Mouse (Mus musculus) megakaryocyte, adult 5-6 weeks (primary cell): ENCODE results near the gene Hist1h2ai. TPM values are rescaled to one million over a fixed set of nuclear protein-coding genes. Genes with fewer than 3 reads are reported as not detected.
"Not testable (repeated sequence)": the region's sequence is repeated elsewhere in the genome, so short reads cannot be mapped to it uniquely, and the experiment has no call there.

Source experiments
- ATAC-seq: 2 replicates; pipeline ENCODE4 v1.8.0; 2016; ENCODE audit warnings: mild to moderate bottlenecking, inconsistent platforms; ENCODE audit not compliant: poor library complexity, severe bottlenecking
- total RNA-seq, 2 experiments: library from RNA; stranded (forward) in 1 of 2; stranded (reverse) in 1 of 2; fragments of 153-499, 151-499 nt in 1 of 2; fragments of 221-1000, 200-1000 nt in 1 of 2; gene quantifications; 2 replicates each; pipeline versions ENCODE4 v1.2.3 to v1.2.4; 2015 to 2017

The Hist1h2ai gene
- total RNA-seq (2015), result 5.0 and 7.6 TPM in 2 replicates
- 3,924 and 4,338 TPM in 2 replicates for total RNA-seq (2017)

- ATAC-seq, result peak; percentile 83
These were observed at the start of gene Hist1h2ai, which contains the start of gene Hist1h2bl for GRCm38 (mm10) chr13:21715864-21716539. Hist1h2ai (plus strand) TSS chr13:21716422. Hist1h2bl (minus strand) TSS chr13:21716143.

- ATAC-seq, result no peak
These were observed 38.9 kb upstream of the Hist1h2ai start, which contains the start of gene Olfr1360 for GRCm38 (mm10) chr13:21677305-21677704. Olfr1360 (minus strand) TSS chr13:21677405.

DNA sequence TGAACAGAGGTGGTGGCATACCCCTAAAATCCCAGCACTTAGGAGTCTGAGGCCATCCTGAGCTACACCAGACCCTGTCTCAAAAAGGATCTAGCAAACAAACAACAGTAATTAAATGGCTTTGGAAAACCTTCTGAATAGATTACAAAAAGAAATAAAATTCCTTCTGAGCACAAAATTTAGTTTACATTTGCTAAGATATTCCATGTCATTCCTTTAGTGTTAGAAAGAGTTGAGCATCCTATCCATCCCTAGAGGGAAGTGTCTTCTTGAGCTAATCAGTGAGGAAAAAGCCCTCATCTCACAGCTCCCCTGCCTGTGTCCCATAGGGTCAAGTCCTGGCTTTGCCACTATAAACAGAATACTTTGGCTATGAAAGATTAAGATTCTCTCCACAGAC, 18.4 kb upstream of the Hist1h2ai start, which contains the start of gene Olfr1359:
Gene Olfr1359, plus strand, starts transcription at position 301 of the 400 bp plus-strand sequence.
- ATAC-seq, result no peak

GRCm38 (mm10) chr13:21706669-21707068, 9.6 kb upstream of the Hist1h2ai start:
- ATAC-seq, result no peak

GRCm38 (mm10) chr13:21710031-21710711, 6.1 kb upstream of the Hist1h2ai start:
- peak; percentile 91 for ATAC-seq

GRCm38 (mm10) chr13:21710821-21711525, 5.2 kb upstream of the Hist1h2ai start:
- peak; percentile 42 for ATAC-seq

DNA sequence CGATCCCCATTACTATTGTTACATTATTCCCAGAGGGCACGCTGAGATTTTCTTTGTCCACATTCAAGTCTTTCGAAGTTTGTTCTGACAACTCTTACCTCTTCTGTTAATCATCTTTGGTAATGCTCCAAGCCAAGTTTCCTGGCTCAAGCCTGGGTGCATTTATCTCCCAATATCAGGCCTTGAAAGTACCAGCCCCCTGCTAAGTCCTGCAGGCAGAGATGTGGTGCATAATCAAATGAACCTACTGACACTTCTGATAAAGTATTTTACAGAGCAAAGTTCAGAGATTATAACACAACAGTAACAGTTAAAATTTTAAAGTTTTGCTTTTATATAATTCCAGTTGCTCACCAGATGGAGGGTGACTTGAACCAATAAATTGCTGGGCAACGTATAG, 4.5 kb upstream of the Hist1h2ai start:
- ATAC-seq, result no peak

GRCm38 (mm10) chr13:21714725-21715124, 1.5 kb upstream of the Hist1h2ai start:
- peak; percentile 34 for ATAC-seq

DNA sequence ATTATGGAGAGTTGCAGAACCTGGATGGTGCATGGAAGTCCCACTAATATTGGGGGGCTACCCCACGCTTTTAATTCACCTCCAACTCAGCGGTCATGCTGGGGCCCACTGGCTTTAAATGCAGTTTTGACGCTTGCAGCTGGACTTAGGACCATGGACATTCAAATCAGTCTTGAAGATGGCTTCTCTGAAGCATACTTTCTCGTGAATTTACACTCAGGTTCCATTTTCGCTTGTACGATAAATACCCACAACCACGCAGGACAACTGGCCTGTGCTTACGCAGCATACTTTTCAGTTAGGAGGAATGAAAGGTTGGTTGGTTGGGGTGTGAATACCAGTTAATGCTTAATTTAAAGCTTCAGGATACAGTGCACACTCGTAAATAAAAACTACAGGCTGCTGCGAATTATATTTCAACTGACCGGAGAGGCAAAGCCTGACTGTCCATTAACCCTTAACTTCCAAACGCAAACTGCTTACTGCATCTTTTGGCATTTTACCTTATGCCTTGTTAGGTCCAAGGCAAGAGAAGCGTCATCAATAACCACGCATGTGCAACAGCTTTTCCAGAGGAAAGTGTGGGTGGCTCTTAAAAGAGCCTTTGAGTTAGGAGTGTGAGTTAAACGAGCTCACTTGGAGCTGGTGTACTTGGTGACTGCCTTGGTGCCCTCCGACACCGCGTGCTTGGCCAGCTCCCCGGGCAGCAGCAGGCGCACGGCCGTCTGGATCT, 925 bp upstream of the Hist1h2ai start:
- ATAC-seq, result 0 out of 2 replicates have a peak, but pooled peaks have one; percentile 6

DNA sequence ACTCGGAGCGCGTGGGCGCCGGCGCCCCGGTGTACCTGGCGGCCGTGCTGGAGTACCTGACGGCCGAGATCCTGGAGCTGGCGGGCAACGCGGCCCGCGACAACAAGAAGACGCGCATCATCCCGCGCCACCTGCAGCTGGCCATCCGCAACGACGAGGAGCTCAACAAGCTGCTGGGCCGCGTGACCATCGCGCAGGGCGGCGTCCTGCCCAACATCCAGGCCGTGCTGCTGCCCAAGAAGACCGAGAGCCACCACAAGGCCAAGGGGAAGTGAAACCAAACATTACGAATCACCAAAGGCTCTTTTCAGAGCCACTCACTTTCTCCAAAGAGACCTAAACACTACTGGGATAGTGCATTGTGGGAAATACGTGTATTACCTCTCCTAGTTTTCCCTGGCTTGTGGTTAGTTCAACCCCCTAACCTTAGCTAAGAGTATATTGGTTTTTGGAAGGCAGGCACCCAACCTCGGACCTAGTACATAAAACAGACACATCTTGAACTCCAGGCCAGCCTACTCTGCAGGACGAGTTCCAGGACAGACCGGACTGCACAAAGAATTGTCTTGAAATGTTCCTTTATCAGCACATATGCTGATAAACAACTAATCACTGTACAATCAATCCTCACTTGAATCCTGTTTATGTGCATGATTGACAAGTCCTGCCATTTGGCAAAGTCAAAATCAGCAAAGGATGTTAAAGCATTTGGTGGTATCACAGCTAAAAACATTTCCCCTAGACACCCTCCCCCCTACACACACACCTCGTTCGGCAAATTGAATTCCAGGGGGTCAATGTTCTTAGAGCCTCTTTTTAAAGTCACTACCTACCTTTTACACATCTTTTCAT, 544 bp downstream of the Hist1h2ai start:
- ATAC-seq, result peak; percentile 30; the same call in 1 of the 2 replicates

DNA sequence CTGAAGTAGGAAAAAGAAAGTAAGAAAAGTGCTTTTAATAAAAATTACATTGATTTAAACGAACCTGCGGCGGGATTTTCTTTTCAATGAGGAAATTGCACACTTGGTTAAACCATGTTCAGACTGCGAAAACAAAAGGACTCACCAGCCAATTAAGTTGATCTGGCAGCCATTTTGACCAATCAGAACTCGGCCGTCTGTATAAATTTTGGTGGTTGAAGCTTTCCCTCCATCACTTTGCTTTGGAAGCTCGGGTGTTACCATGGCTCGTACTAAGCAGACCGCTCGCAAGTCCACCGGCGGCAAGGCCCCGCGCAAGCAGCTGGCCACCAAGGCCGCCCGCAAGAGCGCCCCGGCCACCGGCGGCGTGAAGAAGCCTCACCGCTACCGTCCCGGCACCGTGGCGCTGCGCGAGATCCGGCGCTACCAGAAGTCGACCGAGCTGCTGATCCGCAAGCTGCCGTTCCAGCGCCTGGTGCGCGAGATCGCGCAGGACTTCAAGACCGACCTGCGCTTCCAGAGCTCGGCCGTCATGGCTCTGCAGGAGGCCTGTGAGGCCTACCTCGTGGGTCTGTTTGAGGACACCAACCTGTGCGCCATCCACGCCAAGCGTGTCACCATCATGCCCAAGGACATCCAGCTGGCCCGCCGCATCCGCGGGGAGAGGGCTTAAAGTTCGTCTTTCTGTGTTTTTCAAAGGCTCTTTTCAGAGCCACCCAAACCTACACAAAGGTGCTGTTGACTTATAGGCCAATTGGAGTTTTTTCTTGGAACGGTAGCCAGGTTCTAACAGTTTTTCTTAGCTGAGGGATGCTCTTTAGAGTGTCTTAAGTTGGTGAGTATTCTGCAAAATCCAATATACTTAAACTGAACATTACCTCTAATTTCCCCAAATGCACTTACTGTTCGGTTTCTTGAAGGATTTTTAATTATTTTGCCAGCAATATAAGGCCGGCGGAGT, 1.5 kb downstream of the Hist1h2ai start, which contains the start of gene Hist1h3h:
Gene Hist1h3h, plus strand, starts transcription at position 263 of the 961 bp plus-strand sequence.
- ATAC-seq, result peak; percentile 38

GRCm38 (mm10) chr13:21718381-21719080, 2.3 kb downstream of the Hist1h2ai start:
- ATAC-seq, result no peak

GRCm38 (mm10) chr13:21721107-21721756, 5.0 kb downstream of the Hist1h2ai start:
- ATAC-seq, result not testable (repeated sequence)

DNA sequence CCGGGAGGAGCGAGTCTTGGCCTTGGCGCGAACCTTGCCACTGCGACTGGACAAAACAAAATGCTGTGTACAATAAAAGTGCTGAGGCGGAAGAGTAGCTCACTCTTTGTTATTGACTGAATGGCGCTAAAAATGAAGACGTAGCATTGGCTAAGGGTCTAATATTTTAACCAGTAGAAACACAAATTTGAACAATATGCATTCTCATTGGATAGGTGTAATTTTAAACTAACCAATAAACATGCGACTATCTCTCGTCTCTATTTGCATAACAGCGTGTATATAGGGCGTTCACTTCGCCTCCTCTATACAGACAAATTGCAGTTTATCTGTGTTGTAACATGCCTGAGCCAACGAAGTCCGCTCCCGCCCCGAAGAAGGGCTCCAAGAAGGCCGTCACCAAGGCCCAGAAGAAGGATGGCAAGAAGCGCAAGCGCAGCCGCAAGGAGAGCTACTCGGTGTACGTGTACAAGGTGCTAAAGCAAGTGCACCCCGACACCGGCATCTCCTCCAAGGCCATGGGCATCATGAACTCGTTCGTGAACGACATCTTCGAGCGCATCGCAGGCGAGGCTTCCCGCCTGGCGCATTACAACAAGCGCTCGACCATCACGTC, 5.6 kb downstream of the Hist1h2ai start, which contains the start of gene Hist1h2bm:
Gene Hist1h2bm, plus strand, starts transcription at position 288 of the 616 bp plus-strand sequence.
- peak; percentile 94 for ATAC-seq

DNA sequence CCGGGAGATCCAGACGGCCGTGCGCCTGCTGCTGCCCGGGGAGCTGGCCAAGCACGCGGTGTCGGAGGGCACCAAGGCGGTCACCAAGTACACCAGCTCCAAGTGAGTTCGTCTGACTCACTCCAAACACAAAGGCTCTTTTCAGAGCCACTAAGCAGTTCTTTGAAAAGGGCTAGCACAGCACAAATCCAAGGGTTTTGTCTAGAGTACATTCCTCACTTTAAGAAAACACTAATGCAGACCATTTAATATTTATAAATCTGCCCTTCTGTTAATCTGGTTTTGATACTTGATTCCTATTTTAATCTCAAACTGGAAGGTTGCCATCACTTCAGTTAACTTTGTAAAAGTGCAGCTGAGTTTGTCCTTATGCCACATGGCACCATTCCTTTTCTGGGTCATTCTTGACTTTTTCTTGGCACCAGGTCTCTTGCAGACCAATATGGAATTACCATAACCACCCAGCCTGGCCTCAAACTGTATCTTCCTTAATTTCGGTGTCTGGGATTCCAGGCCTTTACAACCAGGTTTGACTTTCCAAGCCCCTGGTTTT, 6.2 kb downstream of the Hist1h2ai start:
- ATAC-seq, result no peak
